Mouse (Mus musculus) limb, embryonic 13.5 days (tissue): ENCODE results near the gene Micu1. TPM values are rescaled to one million over a fixed set of nuclear protein-coding genes. Genes with fewer than 3 reads are reported as not detected.

Source experiments
- ATAC-seq: fragments of 200-750 bp; cut with Nextera tagmentation; 2 replicates; pipeline ENCODE4 v1.8.0; 2017; ENCODE audit warnings: low read depth, moderate number of reproducible peaks, moderate TSS enrichment; ENCODE audit not compliant: low FRiP score
- H3K27ac ChIP-seq: fragments of 300-500 bp; sonication (generic); 2 replicates; pipeline ENCODE4 v1.5.1; 2015; ENCODE audit warnings: inconsistent platforms, mild to moderate bottlenecking, moderate library complexity
- H3K27me3 ChIP-seq: fragments of 300-500 bp; sonication (generic); 2 replicates; pipeline ENCODE4 v1.6.1; 2015; ENCODE audit warnings: mild to moderate bottlenecking, inconsistent platforms
- H3K36me3 ChIP-seq: fragments of 300-500 bp; sonication (generic); 2 replicates; pipeline ENCODE4 v1.6.1; 2015; ENCODE audit warnings: inconsistent platforms, mild to moderate bottlenecking, moderate library complexity
- H3K4me1 ChIP-seq: fragments of 300-500 bp; sonication (generic); 2 replicates; pipeline ENCODE4 v1.6.1; 2015; ENCODE audit warnings: inconsistent platforms
- H3K4me2 ChIP-seq: fragments of 300-500 bp; sonication (generic); replicated peaks from 2 replicates; pipeline ENCODE4 v1.6.1; 2015; ENCODE audit warnings: inconsistent platforms, mild to moderate bottlenecking, moderate library complexity
- H3K4me3 ChIP-seq: fragments of 300-500 bp; sonication (generic); 2 replicates; pipeline ENCODE4 v1.5.1; 2015; ENCODE audit warnings: moderate library complexity, mild to moderate bottlenecking, inconsistent platforms
- H3K9ac ChIP-seq: fragments of 300-500 bp; sonication (generic); 2 replicates; pipeline ENCODE4 v1.6.1; 2015; ENCODE audit warnings: mild to moderate bottlenecking, inconsistent platforms
- H3K9me3 ChIP-seq: fragments of 300-500 bp; sonication (generic); 2 replicates; pipeline ENCODE4 v1.6.1; 2016; ENCODE audit warnings: inconsistent platforms
- WGBS: fragments of 180-500 bp; shearing (Covaris S2); methylation state at CpG from one replicate; pipeline ENCODE4 v1.1.7; 2015; 5-methylcytosine and 5-hydroxymethylcytosine counted together
- polyA plus RNA-seq: library from polyadenylated mRNA; unstranded; fragments of >200 nt; fragmentation: Nextera tagmentation; extraction: Ambion mirVana; gene quantifications from 2 replicates; pipeline ENCODE4 v1.2.1, GENCODE M21; 2015

Gene Micu1
- polyA plus RNA-seq, 1 experiment from 2014 or later, result 93.9 TPM

GRCm38 (mm10) chr10:59798371-59798770, 96.1 kb downstream of the Micu1 start:
- Histone ChIP-seq H3K4me2 (no peak overlapping the region), H3K27me3 (no peaks in the 10 kb centered on the region), H3K4me1 (peaks cover 12% of the 10 kb centered on the region), H3K4me3 (no peak overlapping the region), H3K9ac (no peak overlapping the region), H3K36me3 (peaks cover 28% of the 10 kb centered on the region), H3K27ac (no peak overlapping the region), H3K9me3 (no peaks in the 10 kb centered on the region)
- 80% methylated on average over 3 of the region's 3 CpGs for whole genome bisulfite sequencing
- ATAC-seq, result no peak

DNA sequence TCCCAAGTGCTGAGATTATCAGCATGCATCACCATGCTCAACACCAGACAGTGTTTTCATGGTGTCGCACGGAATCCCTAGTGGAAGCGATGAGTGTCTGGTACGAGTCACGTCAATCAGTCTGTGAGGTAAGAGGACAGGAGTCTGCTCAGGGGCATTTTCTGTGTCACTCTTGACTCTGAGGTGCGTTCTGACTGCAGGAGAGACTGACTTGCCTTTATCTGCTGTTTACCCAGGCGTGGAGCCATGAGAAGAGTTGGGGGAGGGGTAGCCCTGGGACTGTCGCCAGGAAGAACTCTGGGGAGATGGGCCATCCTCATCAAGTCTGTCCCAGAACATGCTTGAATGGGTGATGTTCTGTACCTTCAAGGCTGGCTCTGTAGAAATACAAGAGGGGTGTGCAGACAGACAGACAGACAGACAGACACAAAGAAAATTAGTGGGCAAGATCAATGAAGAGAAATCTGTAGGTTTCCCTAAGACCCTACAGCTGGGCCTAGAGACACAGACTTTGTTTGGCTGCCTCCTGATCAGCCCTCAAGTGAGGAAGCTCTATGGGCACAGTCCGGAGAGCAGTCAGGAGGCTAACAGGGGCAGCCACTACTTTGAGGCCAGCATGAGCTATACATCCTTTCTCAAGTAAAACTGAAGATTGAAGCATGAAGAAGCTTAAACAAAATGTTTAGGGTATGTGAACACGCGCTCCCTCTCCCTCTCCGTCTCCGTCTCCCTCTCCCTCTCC, 97.2 kb downstream of the Micu1 start:
- Histone ChIP-seq H3K4me3 (no peak overlapping the region), H3K4me2 (no peak overlapping the region), H3K4me1 (peaks cover 12% of the 10 kb centered on the region), H3K27me3 (no peaks in the 10 kb centered on the region), H3K27ac (no peak overlapping the region), H3K36me3 (peaks cover 30% of the 10 kb centered on the region), H3K9ac (no peak overlapping the region), H3K9me3 (no peaks in the 10 kb centered on the region)
- 75% methylated on average over 13 of the region's 13 CpGs for WGBS
- no peak for ATAC-seq

DNA sequence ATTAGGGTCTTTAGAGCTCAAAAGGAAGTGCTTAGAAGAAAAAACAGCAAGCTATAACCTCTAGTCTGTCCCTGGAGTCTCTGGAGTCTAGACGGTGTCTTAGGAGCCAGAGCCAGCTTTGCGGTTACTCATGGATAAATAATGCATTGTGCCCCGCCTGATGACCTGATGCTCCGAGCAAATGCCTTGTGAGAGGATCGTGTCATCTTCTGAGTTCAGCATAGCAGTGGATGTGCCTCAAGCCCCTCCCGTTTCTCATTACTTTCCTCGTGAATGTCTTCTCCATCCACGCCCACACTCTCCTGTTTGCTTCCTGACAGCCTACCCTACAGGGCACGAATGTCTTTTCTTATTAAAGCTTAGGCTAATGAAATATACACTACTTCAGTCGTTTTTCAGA, 97.9 kb downstream of the Micu1 start:
- no peak for ATAC-seq
- no peak overlapping the region for H3K9ac ChIP-seq
- WGBS, result 52% methylated on average over 10 of the region's 10 CpGs
- no peaks in the 10 kb centered on the region for H3K27me3 ChIP-seq
- H3K4me2 ChIP-seq, result no peak overlapping the region
- H3K4me1 ChIP-seq, result peaks cover 12% of the 10 kb centered on the region
- H3K27ac ChIP-seq, result no peak overlapping the region
- peaks cover 33% of the 10 kb centered on the region for H3K36me3 ChIP-seq
- H3K4me3 ChIP-seq, result no peak overlapping the region
- H3K9me3 ChIP-seq, result no peaks in the 10 kb centered on the region

- H3K27me3 ChIP-seq, result no peaks in the 10 kb centered on the region
- ATAC-seq, result no peak
- WGBS, result 91% methylated on average over 12 of the region's 12 CpGs
- H3K9ac ChIP-seq, result no peak overlapping the region
- no peak overlapping the region for H3K4me2 ChIP-seq
- no peak overlapping the region for H3K4me3 ChIP-seq
- H3K27ac ChIP-seq, result no peak overlapping the region
- H3K4me1 ChIP-seq, result peaks cover 12% of the 10 kb centered on the region
- H3K36me3 ChIP-seq, result peaks cover 30% of the 10 kb centered on the region
- no peaks in the 10 kb centered on the region for H3K9me3 ChIP-seq
Observed at GRCm38 (mm10) chr10:59800826-59801501, 98.7 kb downstream of the Micu1 start.

DNA sequence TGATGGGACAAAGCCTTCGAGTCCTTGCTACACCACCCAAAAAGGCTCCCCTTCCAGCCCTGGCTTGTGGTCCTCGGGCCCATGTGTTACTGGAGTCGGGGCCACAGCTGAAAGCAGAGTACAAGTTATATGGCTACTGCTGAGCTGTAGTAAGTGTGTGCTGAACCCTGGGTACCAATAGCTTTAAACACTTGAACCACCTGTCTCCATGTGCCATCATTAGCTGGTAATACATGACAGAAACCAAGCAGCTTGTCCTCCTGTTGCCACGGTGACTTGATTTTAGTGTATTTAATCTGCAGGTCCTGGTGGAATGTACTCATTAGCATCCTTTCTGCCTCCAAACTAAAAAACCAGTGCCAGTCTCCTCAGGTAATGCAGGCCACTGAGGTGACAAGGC, 106.4 kb downstream of the Micu1 start:
- peaks cover 32% of the 10 kb centered on the region for H3K36me3 ChIP-seq
- H3K27ac ChIP-seq, result no peak overlapping the region
- ATAC-seq, result no peak
- WGBS, result 84% methylated on average over 4 of the region's 4 CpGs
- H3K4me3 ChIP-seq, result no peak overlapping the region
- no peak overlapping the region for H3K9ac ChIP-seq
- H3K4me2 ChIP-seq, result no peak overlapping the region
- H3K4me1 ChIP-seq, result peaks cover 8% of the 10 kb centered on the region
- H3K9me3 ChIP-seq, result no peaks in the 10 kb centered on the region
- no peaks in the 10 kb centered on the region for H3K27me3 ChIP-seq

DNA sequence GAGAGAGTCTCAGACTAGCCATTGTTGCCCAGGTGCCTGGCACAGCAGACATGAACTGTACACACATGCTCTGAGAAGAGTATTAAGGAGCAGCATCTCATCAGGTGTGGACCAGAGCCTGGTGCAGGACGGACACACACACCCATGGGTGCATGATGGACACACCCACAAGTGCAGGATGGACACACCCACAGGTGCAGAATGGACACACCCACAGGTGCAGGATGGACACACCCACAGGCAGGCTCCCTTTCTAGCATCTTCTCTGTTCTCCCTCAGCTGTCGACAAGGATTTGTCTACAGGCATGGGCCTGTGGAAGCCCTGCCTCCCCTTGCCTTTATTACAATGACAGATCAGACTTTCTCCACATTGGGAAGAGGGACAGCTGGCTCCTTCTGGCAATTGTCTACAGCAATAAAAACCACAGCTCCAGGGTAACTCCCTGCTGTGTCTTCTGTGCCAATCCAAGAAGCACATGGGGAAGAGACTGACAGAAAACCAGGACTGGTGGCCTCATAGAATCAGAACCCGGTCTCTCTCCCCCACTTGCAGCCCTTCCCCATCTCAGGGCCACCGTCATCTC, 107.8 kb downstream of the Micu1 start:
- Histone ChIP-seq H3K9ac (no peak overlapping the region), H3K4me2 (no peak overlapping the region), H3K4me3 (no peak overlapping the region), H3K36me3 (peaks cover 20% of the 10 kb centered on the region), H3K27me3 (no peaks in the 10 kb centered on the region), H3K9me3 (no peaks in the 10 kb centered on the region), H3K4me1 (peaks cover 8% of the 10 kb centered on the region), H3K27ac (no peak overlapping the region)
- 61% methylated on average over 4 of the region's 4 CpGs for WGBS
- ATAC-seq, result peak; percentile 28; the same call in 1 of the 2 replicates

GRCm38 (mm10) chr10:59812939-59813338, 110.7 kb downstream of the Micu1 start:
- Histone ChIP-seq H3K9me3 (no peaks in the 10 kb centered on the region), H3K4me1 (peaks cover 16% of the 10 kb centered on the region), H3K27me3 (no peaks in the 10 kb centered on the region), H3K27ac (0 out of 2 replicates have a peak overlapping the region, but pooled peaks have one; percentile 6), H3K36me3 (peaks cover 14% of the 10 kb centered on the region), H3K4me3 (no peak overlapping the region), H3K4me2 (no peak overlapping the region), H3K9ac (no peak overlapping the region)
- ATAC-seq, result 0 out of 2 replicates have a peak, but pooled peaks have one; percentile 13
- 35% methylated on average over 13 of the region's 13 CpGs for WGBS

DNA sequence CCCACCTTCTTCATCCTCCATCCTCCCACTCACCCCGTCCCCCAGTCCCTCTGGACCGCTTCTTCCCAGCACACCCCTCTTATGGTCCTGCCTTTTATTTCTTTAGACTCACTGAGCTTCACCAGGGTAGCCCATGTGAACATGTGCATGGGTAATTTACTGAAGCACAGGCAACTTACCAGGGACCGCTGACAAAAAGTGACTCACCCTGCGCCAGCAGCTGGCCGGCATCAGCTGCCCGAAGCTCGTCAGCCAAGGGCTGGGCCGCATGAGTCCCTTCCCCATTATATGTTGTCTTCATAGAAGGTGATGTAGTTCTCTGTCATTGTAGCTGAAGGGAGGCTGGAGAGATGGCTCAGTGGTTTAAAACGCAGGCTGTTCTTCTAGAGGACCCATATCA, 111.5 kb downstream of the Micu1 start:
- H3K4me3 ChIP-seq, result no peak overlapping the region
- no peak overlapping the region for H3K27ac ChIP-seq

DNA sequence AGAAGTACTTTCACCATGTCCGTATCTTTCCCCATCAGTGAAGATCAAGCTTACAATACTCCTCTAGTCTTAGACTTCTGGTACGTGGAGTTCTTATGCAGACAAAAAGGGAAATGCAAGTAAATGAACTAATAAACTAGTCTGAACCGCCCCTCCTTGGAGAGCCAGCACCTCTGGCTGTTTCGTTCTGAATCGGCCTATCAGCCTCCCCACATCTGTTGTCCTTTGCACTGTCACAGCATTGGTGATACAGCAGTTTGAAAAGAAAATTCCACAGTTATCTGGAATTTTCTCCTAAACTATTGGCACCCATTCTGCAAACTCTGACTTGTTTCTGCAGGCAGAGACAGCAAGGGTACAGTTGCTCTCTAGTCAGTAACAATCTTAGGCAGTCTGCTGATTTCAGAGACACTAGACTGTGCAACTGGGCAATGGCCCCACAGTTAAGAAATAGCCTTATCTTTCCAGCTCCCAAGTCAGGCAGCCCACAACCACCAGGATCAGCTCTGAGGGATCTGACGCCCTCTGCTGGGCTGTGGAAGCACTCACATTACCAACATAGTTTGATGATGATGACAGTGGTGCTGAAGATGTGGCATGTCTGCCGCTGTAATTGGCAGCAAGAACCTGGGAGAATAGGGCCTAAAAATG, 112.4 kb downstream of the Micu1 start:
- H3K27ac ChIP-seq, result no peak overlapping the region
- no peaks in the 10 kb centered on the region for H3K27me3 ChIP-seq
- no peak overlapping the region for H3K4me2 ChIP-seq
- H3K36me3 ChIP-seq, result peaks cover 11% of the 10 kb centered on the region
- ATAC-seq, result no peak
- 71% methylated on average over 7 of the region's 7 CpGs for WGBS
- H3K4me1 ChIP-seq, result peaks cover 16% of the 10 kb centered on the region
- no peak overlapping the region for H3K4me3 ChIP-seq
- no peaks in the 10 kb centered on the region for H3K9me3 ChIP-seq
- H3K9ac ChIP-seq, result no peak overlapping the region

More for the DNA sequence above, 111.5 kb downstream of the Micu1 start:
- Histone ChIP-seq H3K27me3 (no peaks in the 10 kb centered on the region), H3K36me3 (peaks cover 14% of the 10 kb centered on the region), H3K4me1 (peaks cover 16% of the 10 kb centered on the region), H3K4me2 (no peak overlapping the region), H3K9ac (no peak overlapping the region), H3K9me3 (no peaks in the 10 kb centered on the region)
- WGBS, result 92% methylated on average over 9 of the region's 9 CpGs
- no peak for ATAC-seq

DNA sequence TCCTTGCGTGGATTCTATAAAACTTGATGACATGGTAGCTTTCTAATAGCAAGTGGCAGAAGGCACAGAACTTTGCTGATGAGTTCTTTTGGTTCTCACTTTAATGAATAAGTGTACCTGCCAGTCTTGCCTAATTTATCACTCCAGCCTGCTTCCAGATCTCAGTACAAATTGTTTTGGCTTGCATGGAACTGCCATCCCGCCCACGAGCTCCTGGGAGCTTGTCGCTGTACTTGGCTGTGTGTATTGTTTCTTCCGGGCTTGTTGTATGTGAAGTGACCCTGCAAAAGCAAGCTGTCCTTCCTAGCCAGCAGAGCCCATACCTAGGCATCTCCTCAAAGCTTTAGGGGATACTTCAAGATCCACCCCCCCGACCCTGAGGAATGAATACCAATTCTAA, 114.3 kb downstream of the Micu1 start:
- ATAC-seq, result no peak

DNA sequence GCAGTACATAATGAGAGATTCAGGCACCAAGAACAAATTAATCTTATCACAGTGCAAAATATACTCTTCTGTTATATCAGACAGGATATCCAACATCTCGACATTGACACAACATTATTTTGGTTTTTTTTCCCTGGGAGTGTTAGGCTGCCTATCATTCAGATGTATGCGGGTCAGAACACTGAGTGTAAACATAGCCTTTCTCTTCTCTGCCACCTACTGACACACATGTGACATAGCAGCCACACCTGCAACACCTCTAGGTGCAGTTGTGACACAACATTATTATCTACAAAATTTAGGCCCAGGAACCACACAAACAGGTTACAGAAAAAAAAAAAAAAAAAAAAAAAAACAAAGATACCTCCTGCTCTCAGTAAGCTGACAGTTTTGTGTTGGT, 115.3 kb downstream of the Micu1 start:
- H3K4me1 ChIP-seq, result peaks cover 14% of the 10 kb centered on the region
- H3K27ac ChIP-seq, result no peak overlapping the region
- no peak overlapping the region for H3K9ac ChIP-seq
- no peaks in the 10 kb centered on the region for H3K27me3 ChIP-seq
- H3K4me3 ChIP-seq, result no peak overlapping the region
- no peak for ATAC-seq
- H3K4me2 ChIP-seq, result no peak overlapping the region
- no peaks in the 10 kb centered on the region for H3K9me3 ChIP-seq
- WGBS, result 38% methylated on average over 2 of the region's 2 CpGs
- H3K36me3 ChIP-seq, result no peaks in the 10 kb centered on the region

More for the DNA sequence above, 114.3 kb downstream of the Micu1 start:
- Histone ChIP-seq H3K36me3 (peaks cover 3% of the 10 kb centered on the region; the same call in 1 of the 2 replicates), H3K4me3 (no peak overlapping the region), H3K9ac (no peak overlapping the region), H3K27ac (no peak overlapping the region), H3K4me1 (peaks cover 16% of the 10 kb centered on the region), H3K4me2 (no peak overlapping the region), H3K27me3 (no peaks in the 10 kb centered on the region), H3K9me3 (no peaks in the 10 kb centered on the region)
- WGBS, result 77% methylated on average over 6 of the region's 6 CpGs

- WGBS, result 88% methylated on average over 8 of the region's 8 CpGs
- H3K4me2 ChIP-seq, result no peak overlapping the region
- H3K9ac ChIP-seq, result no peak overlapping the region
- no peak overlapping the region for H3K27ac ChIP-seq
- H3K9me3 ChIP-seq, result no peaks in the 10 kb centered on the region
- no peaks in the 10 kb centered on the region for H3K27me3 ChIP-seq
- no peak for ATAC-seq
- no peak overlapping the region for H3K4me3 ChIP-seq
- no peaks in the 10 kb centered on the region; the same call in 1 of the 2 replicates for H3K36me3 ChIP-seq
- peaks cover 10% of the 10 kb centered on the region for H3K4me1 ChIP-seq
Observed at GRCm38 (mm10) chr10:59817991-59818390, 115.7 kb downstream of the Micu1 start.
